Mouse (Mus musculus): ENCODE measurements around the gene Anp32b. TPM values are rescaled to one million over a fixed set of nuclear protein-coding genes. Genes with fewer than 3 reads are reported as not detected.

Anp32b gene
- polyA plus RNA-seq, 1 experiment from 2014 or later, result 63.2 TPM

DNA sequence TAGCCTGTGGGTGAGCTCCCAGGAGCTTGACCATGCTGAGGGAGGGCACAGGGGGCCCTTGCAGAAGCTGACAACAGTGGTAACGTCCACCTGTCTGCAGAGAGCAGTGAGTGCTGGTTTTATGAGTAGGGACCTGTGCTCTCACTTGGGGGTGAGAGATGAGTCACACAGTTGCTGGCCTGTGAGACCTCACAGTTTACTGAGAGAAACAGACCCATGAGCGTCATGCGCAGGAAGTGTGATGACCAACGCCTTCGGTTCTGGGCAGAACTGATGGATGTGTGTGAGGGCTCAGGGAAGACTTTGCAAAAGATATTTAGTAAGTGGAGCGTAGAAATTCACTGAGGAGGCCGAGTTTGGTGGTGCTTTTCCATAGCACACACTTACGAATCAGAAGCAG is 28.1 kb upstream of the Anp32b start:
- ATAC-seq (ENCODE audit: low FRiP score) (no peak), DNase-seq (ENCODE audit: low spot score) (no peak)
- 86% methylated on average over 8 of the region's 8 CpGs for WGBS
- no peaks in the 10 kb centered on the region for H3K36me3 ChIP-seq (replicated peaks; ENCODE audit: control insufficient read depth, insufficient read depth)
- H3K4me1 ChIP-seq (replicated peaks; ENCODE audit: control insufficient read depth, insufficient read depth, low read length), result no peaks in the 10 kb centered on the region
- H3K4me3 ChIP-seq (replicated peaks; ENCODE audit: low read length), result no peak overlapping the region
- H3K9me3 ChIP-seq (ENCODE audit: control insufficient read depth, low read length), result no peaks in the 10 kb centered on the region
- H3K4me2 ChIP-seq (replicated peaks), result no peak overlapping the region
- H3K9ac ChIP-seq, result no peak overlapping the region
- H3K27me3 ChIP-seq (ENCODE audit: control insufficient read depth, insufficient read depth, low read length), result no peaks in the 10 kb centered on the region
- no peak overlapping the region for H3K27ac ChIP-seq

DNA sequence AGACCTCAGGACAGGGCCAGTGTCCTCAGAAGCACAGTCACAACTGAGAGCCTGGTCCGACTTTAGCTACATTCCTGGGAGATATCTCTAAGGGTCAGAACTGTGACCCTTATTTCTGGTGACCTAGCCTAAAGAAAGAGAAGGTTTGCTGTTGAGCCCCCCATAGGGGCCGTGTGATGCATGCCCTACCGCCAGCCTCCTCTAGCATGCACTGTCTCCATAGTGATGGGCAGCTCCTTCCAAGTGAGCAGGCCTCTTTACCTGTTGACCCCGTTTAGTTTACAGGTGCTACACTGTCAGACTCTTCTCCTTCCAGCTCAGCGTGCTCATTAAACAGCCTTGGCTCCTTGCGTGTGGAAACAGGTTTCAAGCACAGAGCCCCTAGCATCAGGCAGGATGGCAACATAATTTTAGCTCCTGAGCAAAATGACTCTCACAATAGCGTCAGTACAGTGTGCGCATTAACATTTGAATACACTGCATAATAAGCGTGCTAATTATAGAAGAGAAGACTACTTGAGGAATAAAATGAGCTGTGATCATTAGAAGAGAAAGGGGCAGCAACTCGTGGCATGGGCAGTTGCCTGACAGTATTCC is 21.7 kb upstream of the Anp32b start:
- 37% methylated on average over 10 of the region's 10 CpGs for WGBS
- ATAC-seq (ENCODE audit: low FRiP score) (no peak), DNase-seq (ENCODE audit: low spot score) (no peak)
- no peak overlapping the region for H3K9ac ChIP-seq
- no peak overlapping the region for H3K4me2 ChIP-seq (replicated peaks)
- no peaks in the 10 kb centered on the region for H3K27me3 ChIP-seq (ENCODE audit: control insufficient read depth, insufficient read depth, low read length)
- no peak overlapping the region for H3K4me3 ChIP-seq (replicated peaks; ENCODE audit: low read length)
- H3K9me3 ChIP-seq (ENCODE audit: control insufficient read depth, low read length), result no peaks in the 10 kb centered on the region
- H3K36me3 ChIP-seq (replicated peaks; ENCODE audit: control insufficient read depth, insufficient read depth), result no peaks in the 10 kb centered on the region
- 0 out of 2 replicates have a peak, but pooled peaks cover 4% of the 10 kb centered on the region for H3K4me1 ChIP-seq (replicated peaks; ENCODE audit: control insufficient read depth, insufficient read depth, low read length)
- no peak overlapping the region for H3K27ac ChIP-seq

DNA sequence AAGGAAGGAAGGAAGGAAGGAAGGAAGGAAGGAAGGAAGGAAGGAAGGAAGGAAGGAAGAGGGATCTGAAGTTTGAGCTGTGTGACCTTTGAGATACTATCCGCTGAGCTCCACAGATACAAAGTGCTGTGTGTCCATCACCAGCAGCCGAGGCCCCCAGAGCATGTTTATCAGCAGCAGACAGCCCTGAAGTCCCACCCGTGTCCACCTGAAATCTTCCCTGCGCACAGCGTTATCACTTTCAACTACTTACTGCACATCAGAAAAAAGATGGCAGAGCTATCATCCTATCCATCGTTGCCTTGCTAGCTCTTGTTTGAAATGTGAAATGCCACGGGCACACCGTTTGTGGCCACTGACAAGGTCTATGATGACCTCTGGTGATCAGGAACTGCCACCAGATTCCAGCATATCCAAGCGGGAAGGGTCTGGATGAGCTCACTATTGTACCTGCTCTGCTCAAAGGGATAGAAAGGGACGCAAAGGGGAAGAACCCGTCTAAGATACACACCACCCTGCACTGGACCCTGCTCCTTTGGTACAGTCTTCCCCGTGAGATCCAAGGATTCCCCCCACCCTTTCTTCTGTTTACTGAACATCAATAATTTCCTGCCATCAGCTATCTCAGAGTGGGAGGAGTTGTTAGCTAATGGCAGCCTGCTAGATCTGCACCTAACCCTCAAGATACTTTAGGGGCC is 18.2 kb upstream of the Anp32b start:
- no peak overlapping the region for H3K9ac ChIP-seq
- WGBS, result 94% methylated on average over 12 of the region's 12 CpGs
- no peak overlapping the region for H3K27ac ChIP-seq
- H3K4me3 ChIP-seq (replicated peaks; ENCODE audit: low read length), result no peak overlapping the region
- H3K9me3 ChIP-seq (ENCODE audit: control insufficient read depth, low read length), result no peaks in the 10 kb centered on the region
- no peaks in the 10 kb centered on the region for H3K27me3 ChIP-seq (ENCODE audit: control insufficient read depth, insufficient read depth, low read length)
- no peaks in the 10 kb centered on the region for H3K36me3 ChIP-seq (replicated peaks; ENCODE audit: control insufficient read depth, insufficient read depth)
- DNase-seq (ENCODE audit: low spot score) (no peak), ATAC-seq (ENCODE audit: low FRiP score) (no peak)
- H3K4me1 ChIP-seq (replicated peaks; ENCODE audit: control insufficient read depth, insufficient read depth, low read length), result 0 out of 2 replicates have a peak, but pooled peaks cover 4% of the 10 kb centered on the region
- H3K4me2 ChIP-seq (replicated peaks), result no peak overlapping the region

DNA sequence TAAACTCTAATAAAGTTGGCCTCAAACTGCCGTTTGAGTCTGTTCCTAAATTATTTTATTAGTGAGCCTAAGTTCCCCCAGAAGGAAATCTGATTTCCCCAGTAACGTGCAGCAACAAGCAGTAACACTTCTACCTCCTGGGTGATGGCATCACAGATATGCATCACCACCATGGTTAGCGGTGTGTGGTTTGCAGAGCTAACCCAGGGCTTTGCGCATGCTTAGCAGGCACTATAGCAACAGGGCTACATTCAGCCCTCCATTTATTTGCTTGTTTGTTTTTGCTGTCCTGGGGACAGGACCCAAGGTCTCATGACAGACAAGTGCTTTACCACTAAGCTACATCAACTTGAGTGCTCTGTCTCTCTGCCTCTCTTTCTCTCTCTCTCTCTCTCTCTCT is 8.2 kb upstream of the Anp32b start:
- WGBS, result 67% methylated on average over 4 of the region's 4 CpGs
- DNase-seq (ENCODE audit: low spot score) (no peak), ATAC-seq (ENCODE audit: low FRiP score) (no peak)
- Histone ChIP-seq H3K27me3 (ENCODE audit: control insufficient read depth, insufficient read depth, low read length) (no peaks in the 10 kb centered on the region), H3K4me3 (replicated peaks; ENCODE audit: low read length) (no peak overlapping the region), H3K4me2 (replicated peaks) (no peak overlapping the region), H3K4me1 (replicated peaks; ENCODE audit: control insufficient read depth, insufficient read depth, low read length) (no peaks in the 10 kb centered on the region), H3K36me3 (replicated peaks; ENCODE audit: control insufficient read depth, insufficient read depth) (no peaks in the 10 kb centered on the region), H3K9me3 (ENCODE audit: control insufficient read depth, low read length) (no peaks in the 10 kb centered on the region), H3K9ac (no peak overlapping the region), H3K27ac (no peak overlapping the region)

DNA sequence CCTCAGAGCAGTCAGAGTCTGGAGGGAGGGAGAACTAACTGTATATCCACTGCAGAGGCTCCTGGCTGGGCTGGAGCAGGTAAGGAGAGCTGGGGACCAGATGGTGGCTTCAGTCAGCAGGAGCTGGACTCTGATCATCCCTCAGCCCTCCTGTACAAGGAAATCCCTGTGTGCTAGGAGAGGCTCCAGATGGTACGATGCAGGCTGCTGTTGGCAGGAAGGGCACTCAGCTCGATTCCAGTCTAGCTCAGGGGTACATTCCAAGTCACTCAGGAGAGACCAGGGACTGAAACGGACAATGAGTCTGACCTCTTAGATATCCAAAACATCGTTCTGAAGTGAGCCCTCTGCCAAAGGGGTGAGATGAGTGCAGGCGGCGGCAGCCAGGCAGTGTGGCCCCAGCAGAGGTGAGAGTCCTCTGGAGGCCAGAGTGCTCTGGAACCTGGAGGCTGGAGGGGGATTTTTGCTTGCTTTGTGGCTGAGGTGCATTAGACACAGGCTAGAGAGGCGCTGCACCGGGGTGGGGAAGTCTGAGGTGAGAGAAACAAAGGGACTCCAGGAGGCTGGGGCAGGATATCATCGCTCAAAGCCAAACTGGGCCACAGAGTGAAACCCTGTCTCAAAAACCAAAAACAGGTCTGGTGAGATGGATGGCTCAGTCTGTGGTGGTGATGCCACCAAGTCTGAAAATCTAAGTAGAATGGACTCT is 5.3 kb upstream of the Anp32b start:
- H3K4me1 ChIP-seq (replicated peaks; ENCODE audit: control insufficient read depth, insufficient read depth, low read length), result 0 out of 2 replicates have a peak, but pooled peaks cover 6% of the 10 kb centered on the region
- H3K27me3 ChIP-seq (ENCODE audit: control insufficient read depth, insufficient read depth, low read length), result no peaks in the 10 kb centered on the region
- ATAC-seq (ENCODE audit: low FRiP score) (no peak), DNase-seq (ENCODE audit: low spot score) (no peak)
- H3K36me3 ChIP-seq (replicated peaks; ENCODE audit: control insufficient read depth, insufficient read depth), result no peaks in the 10 kb centered on the region
- H3K4me2 ChIP-seq (replicated peaks), result no peak overlapping the region
- H3K4me3 ChIP-seq (replicated peaks; ENCODE audit: low read length), result no peak overlapping the region
- no peak overlapping the region for H3K9ac ChIP-seq
- H3K27ac ChIP-seq, result 0 out of 2 replicates have a peak overlapping the region, but pooled peaks have one; percentile 5
- 51% methylated on average over 9 of the region's 9 CpGs for WGBS
- no peaks in the 10 kb centered on the region for H3K9me3 ChIP-seq (ENCODE audit: control insufficient read depth, low read length)

DNA sequence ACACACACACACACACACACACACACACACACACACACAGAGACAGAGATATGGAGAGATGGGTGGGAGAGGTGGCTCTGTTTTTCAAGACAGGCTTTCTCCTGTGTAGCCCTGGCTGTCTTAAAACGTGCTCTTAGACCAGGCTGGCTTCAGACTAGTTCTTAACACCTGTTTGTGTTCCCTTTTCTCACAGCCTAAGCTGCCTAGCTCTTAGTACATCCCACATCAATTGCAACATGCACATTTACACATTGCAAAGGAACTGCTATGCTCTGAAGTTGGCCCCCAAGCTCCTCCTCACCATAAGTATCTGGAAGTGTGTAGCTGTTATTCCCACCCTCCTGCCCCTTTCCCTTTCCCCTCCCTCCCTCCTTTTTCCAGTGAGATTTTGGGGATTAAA is 3.2 kb upstream of the Anp32b start:
- Histone ChIP-seq H3K27me3 (ENCODE audit: control insufficient read depth, insufficient read depth, low read length) (no peaks in the 10 kb centered on the region), H3K4me3 (replicated peaks; ENCODE audit: low read length) (no peak overlapping the region), H3K4me1 (replicated peaks; ENCODE audit: control insufficient read depth, insufficient read depth, low read length) (peaks cover 9% of the 10 kb centered on the region; the same call in 1 of the 2 replicates), H3K27ac (no peak overlapping the region), H3K36me3 (replicated peaks; ENCODE audit: control insufficient read depth, insufficient read depth) (no peaks in the 10 kb centered on the region), H3K9ac (no peak overlapping the region), H3K4me2 (replicated peaks) (no peak overlapping the region), H3K9me3 (ENCODE audit: control insufficient read depth, low read length) (no peaks in the 10 kb centered on the region)
- DNase-seq (ENCODE audit: low spot score) (no peak), ATAC-seq (ENCODE audit: low FRiP score) (no peak)
- WGBS, result 79% methylated on average over 1 of the region's 1 CpGs

DNA sequence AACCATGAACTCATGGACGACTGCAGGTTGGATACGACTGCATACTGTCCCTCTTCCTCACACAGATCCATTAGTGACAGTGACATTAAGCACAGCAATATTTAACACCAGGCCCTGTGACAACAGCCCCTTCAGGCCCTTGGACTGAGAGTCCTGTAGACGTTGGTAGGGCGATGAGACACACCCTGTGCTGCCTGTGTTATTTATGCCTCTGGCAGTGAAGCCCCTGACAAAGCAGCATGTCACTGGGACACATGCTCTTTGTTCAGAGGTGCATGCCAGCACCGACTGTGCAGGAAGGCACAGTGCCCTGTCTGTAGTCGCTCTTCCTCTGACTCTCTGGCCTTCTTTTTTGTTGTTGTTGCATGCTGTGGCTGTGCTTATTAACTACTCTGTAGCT is 1.8 kb upstream of the Anp32b start:
- 37% methylated on average over 6 of the region's 6 CpGs for WGBS
- H3K4me1 ChIP-seq (replicated peaks; ENCODE audit: control insufficient read depth, insufficient read depth, low read length), result peaks cover 20% of the 10 kb centered on the region; the same call in 1 of the 2 replicates
- H3K4me2 ChIP-seq (replicated peaks), result no peak overlapping the region
- no peaks in the 10 kb centered on the region for H3K27me3 ChIP-seq (ENCODE audit: control insufficient read depth, insufficient read depth, low read length)
- no peak overlapping the region for H3K9ac ChIP-seq
- ATAC-seq (ENCODE audit: low FRiP score) (no peak), DNase-seq (ENCODE audit: low spot score) (no peak)
- H3K9me3 ChIP-seq (ENCODE audit: control insufficient read depth, low read length), result no peaks in the 10 kb centered on the region
- H3K4me3 ChIP-seq (replicated peaks; ENCODE audit: low read length), result no peak overlapping the region
- no peaks in the 10 kb centered on the region for H3K36me3 ChIP-seq (replicated peaks; ENCODE audit: control insufficient read depth, insufficient read depth)
- H3K27ac ChIP-seq, result no peak overlapping the region

DNA sequence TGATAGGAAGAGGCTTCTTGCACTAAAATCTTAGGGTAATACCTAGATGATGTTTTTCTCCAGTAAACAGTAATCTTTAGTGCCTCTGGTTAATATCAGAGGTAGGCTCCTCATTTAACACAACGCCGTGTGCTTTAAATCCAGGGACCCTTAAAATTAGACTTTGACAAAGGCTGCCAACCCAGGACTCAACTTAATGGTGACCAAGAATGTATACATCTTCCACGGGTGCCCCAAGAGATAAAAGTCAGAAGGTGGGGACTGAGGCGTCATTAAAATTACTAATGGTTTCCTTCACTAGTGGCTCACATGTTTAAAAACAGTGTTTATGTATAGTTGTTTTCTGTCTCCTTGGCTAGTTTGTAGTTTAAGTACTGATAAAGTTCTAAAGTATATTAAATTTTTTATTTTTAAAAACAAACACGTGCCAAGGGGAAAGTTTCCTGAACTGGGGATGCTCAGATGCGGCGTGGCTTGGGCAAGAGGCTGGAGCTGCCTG is 633 bp upstream of the Anp32b start:
- Histone ChIP-seq H3K4me2 (replicated peaks) (peak overlapping the region; percentile 82), H3K27me3 (ENCODE audit: control insufficient read depth, insufficient read depth, low read length) (no peaks in the 10 kb centered on the region), H3K4me1 (replicated peaks; ENCODE audit: control insufficient read depth, insufficient read depth, low read length) (peaks cover 24% of the 10 kb centered on the region), H3K9ac (peak overlapping the region; percentile 97), H3K9me3 (ENCODE audit: control insufficient read depth, low read length) (no peaks in the 10 kb centered on the region), H3K36me3 (replicated peaks; ENCODE audit: control insufficient read depth, insufficient read depth) (no peaks in the 10 kb centered on the region), H3K4me3 (replicated peaks; ENCODE audit: low read length) (peak overlapping the region; percentile 95), H3K27ac (peak overlapping the region; percentile 98)
- WGBS, result 31% methylated on average over 7 of the region's 7 CpGs
- DNase-seq (ENCODE audit: low spot score), result no peak
- no peak for ATAC-seq (ENCODE audit: low FRiP score)

DNA sequence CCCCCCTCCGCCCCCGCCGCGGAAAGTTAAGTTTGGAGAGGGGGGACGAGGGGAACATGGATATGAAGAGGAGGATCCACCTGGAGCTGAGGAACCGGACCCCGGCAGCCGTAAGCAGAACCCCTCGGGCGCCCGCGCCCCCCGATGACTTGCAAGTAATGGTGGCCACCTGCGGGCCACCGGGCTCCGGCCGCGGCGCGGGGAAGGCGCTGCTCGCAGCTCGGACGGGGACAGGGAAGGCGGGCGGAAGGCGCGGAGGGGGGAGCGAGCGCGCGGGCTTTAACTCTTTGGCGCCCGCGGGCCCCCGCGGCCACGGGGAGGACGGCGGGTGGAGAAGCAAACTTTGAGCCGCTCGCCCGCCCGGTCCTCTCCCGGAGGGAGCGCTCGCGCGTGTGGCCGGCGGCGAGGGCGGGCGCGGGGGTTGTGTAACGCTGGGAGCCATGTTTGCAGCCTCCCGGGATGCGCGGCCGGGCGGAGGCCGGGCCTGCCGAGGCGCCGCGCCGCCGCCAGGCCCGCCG is 597 bp downstream of the Anp32b start:
- ATAC-seq (ENCODE audit: low FRiP score) (peak; percentile 49), DNase-seq (ENCODE audit: low spot score) (peak; percentile 55)
- H3K4me2 ChIP-seq (replicated peaks), result peak overlapping the region; percentile 82
- under 1% methylated on average over 60 of the region's 70 CpGs for WGBS
- peak overlapping the region; percentile 97 for H3K9ac ChIP-seq
- H3K36me3 ChIP-seq (replicated peaks; ENCODE audit: control insufficient read depth, insufficient read depth), result no peaks in the 10 kb centered on the region
- H3K27ac ChIP-seq, result peak overlapping the region; percentile 98
- H3K4me3 ChIP-seq (replicated peaks; ENCODE audit: low read length), result peak overlapping the region; percentile 95
- H3K27me3 ChIP-seq (ENCODE audit: control insufficient read depth, insufficient read depth, low read length), result no peaks in the 10 kb centered on the region
- H3K4me1 ChIP-seq (replicated peaks; ENCODE audit: control insufficient read depth, insufficient read depth, low read length), result peaks cover 24% of the 10 kb centered on the region
- no peaks in the 10 kb centered on the region for H3K9me3 ChIP-seq (ENCODE audit: control insufficient read depth, low read length)
